Mouse (Mus musculus): ENCODE measurements around the gene Arfgap2.
A peak's percentile ranks its signal among the peaks of the same experiment; 100 is the strongest.
"Not testable (repeated sequence)": the region's sequence is repeated elsewhere in the genome, so short reads cannot be mapped to it uniquely, and the experiment has no call there.

The Arfgap2 gene

GRCm38 (mm10) chr2:91264711-91265681 lies at the start of gene Arfgap2:
TSS of gene Arfgap2 (plus strand) at chr2:91264974.
- DNase-seq (ENCODE audit: extremely low read depth, low read depth, low spot score): peak; percentile 65

GRCm38 (mm10) chr2:91217032-91217431 lies 47.7 kb upstream of the Arfgap2 start:
- DNase-seq (ENCODE audit: extremely low read depth, low read depth, low spot score): no peak

GRCm38 (mm10) chr2:91220501-91220900 lies 44.3 kb upstream of the Arfgap2 start:
- DNase-seq (ENCODE audit: extremely low read depth, low read depth, low spot score): no peak

GRCm38 (mm10) chr2:91223614-91224013 lies 41.2 kb upstream of the Arfgap2 start:
- DNase-seq (ENCODE audit: extremely low read depth, low read depth, low spot score): no peak

- DNase-seq (ENCODE audit: extremely low read depth, low read depth, low spot score): no peak
These were observed 35.0 kb upstream of the Arfgap2 start for GRCm38 (mm10) chr2:91229735-91230134.

GRCm38 (mm10) chr2:91236601-91237510 lies 27.9 kb upstream of the Arfgap2 start, which contains the start of gene Ddb2:
TSS of gene Ddb2 (minus strand) at chr2:91236982.
- peak; percentile 68 for DNase-seq (ENCODE audit: extremely low read depth, low read depth, low spot score)

- not testable (repeated sequence) for DNase-seq (ENCODE audit: extremely low read depth, low read depth, low spot score)
These were observed 27.2 kb upstream of the Arfgap2 start for GRCm38 (mm10) chr2:91237511-91238080.

- DNase-seq (ENCODE audit: extremely low read depth, low read depth, low spot score): no peak
These were observed 22.2 kb upstream of the Arfgap2 start for GRCm38 (mm10) chr2:91242547-91242946.

GRCm38 (mm10) chr2:91243416-91243815 lies 21.4 kb upstream of the Arfgap2 start:
- no peak for DNase-seq (ENCODE audit: extremely low read depth, low read depth, low spot score)

GRCm38 (mm10) chr2:91244557-91245228 lies 20.1 kb upstream of the Arfgap2 start:
- no peak for DNase-seq (ENCODE audit: extremely low read depth, low read depth, low spot score)

- no peak for DNase-seq (ENCODE audit: extremely low read depth, low read depth, low spot score)
These were observed 16.4 kb upstream of the Arfgap2 start for GRCm38 (mm10) chr2:91248366-91248765.

- no peak for DNase-seq (ENCODE audit: extremely low read depth, low read depth, low spot score)
These were observed 12.8 kb upstream of the Arfgap2 start for GRCm38 (mm10) chr2:91252001-91252400.

GRCm38 (mm10) chr2:91252512-91252911 lies 12.3 kb upstream of the Arfgap2 start:
- DNase-seq (ENCODE audit: extremely low read depth, low read depth, low spot score): no peak

- no peak for DNase-seq (ENCODE audit: extremely low read depth, low read depth, low spot score)
These were observed 9.9 kb upstream of the Arfgap2 start for GRCm38 (mm10) chr2:91254725-91255380.

- DNase-seq (ENCODE audit: extremely low read depth, low read depth, low spot score): no peak
These were observed 9.1 kb upstream of the Arfgap2 start, which contains the start of gene Pacsin3 for GRCm38 (mm10) chr2:91255661-91256150. TSS of gene Pacsin3 (plus strand) at chr2:91255954.

- no peak for DNase-seq (ENCODE audit: extremely low read depth, low read depth, low spot score)
These were observed 8.3 kb upstream of the Arfgap2 start for GRCm38 (mm10) chr2:91256256-91257125.

GRCm38 (mm10) chr2:91257126-91257980 lies 7.4 kb upstream of the Arfgap2 start:
- no peak for DNase-seq (ENCODE audit: extremely low read depth, low read depth, low spot score)

GRCm38 (mm10) chr2:91258054-91258453 lies 6.7 kb upstream of the Arfgap2 start:
- no peak for DNase-seq (ENCODE audit: extremely low read depth, low read depth, low spot score)

Data from fat pad, adult 2 months (tissue).